Mouse (Mus musculus): ENCODE measurements at regions not wholly inside any gene's neighbourhood (a gene's known extent, or its start where the extent isn't known, plus 50 kb on each side); places are given as distances from the start of the nearest gene placed in this dataset.

DNA sequence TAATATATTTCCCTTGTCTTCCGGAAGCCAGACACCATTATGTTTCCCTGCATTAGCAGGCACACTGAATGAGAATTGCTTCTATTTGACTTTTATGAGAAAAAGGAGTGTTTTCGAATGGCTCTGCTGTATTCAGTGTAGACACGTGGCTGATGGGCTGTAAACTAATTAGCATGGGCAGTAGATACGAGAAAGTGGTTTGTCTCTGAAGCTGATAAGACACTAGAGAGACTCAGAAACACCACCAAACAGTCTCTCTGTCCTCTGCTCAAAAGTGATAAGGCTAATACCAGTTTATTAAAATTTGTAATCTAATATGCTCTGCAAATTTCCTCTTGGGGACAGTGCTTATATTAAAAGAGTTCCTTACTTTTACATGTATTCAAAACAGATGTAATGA, 205.3 kb upstream of the Tusc1 start:
- ATAC-seq (ENCODE audit: low FRiP score, low TSS enrichment) = no peak
- no peaks in the 10 kb centered on the region for H3K27me3 ChIP-seq (ENCODE audit: insufficient read depth, low read length)
- no peaks in the 10 kb centered on the region; the same call in 1 of the 2 replicates for H3K9me3 ChIP-seq (ENCODE audit: low read length)
- H3K4me2 ChIP-seq (replicated peaks; ENCODE audit: low read depth, low read length) = no peak overlapping the region
- no peaks in the 10 kb centered on the region for H3K36me3 ChIP-seq (ENCODE audit: insufficient read depth, low read length)
- H3K4me1 ChIP-seq (ENCODE audit: insufficient read depth, low read length) = no peaks in the 10 kb centered on the region
- H3K27ac ChIP-seq (ENCODE audit: low read length) = no peak overlapping the region
- H3K4me3 ChIP-seq (ENCODE audit: low read length) = no peak overlapping the region
- 12% methylated on average over 4 of the region's 4 CpGs for WGBS
- no peak overlapping the region for H3K9ac ChIP-seq (replicated peaks; ENCODE audit: low read length)

GRCm38 (mm10) chr4:93527382-93527781, 192.1 kb upstream of the Tusc1 start:
- no peak overlapping the region for H3K4me2 ChIP-seq (replicated peaks; ENCODE audit: low read depth, low read length)
- no peak overlapping the region for H3K27ac ChIP-seq (ENCODE audit: low read length)
- ATAC-seq (ENCODE audit: low FRiP score, low TSS enrichment) = no peak
- no peaks in the 10 kb centered on the region for H3K36me3 ChIP-seq (ENCODE audit: insufficient read depth, low read length)
- H3K9me3 ChIP-seq (ENCODE audit: low read length) = no peaks in the 10 kb centered on the region
- no peaks in the 10 kb centered on the region for H3K4me1 ChIP-seq (ENCODE audit: insufficient read depth, low read length)
- no peaks in the 10 kb centered on the region for H3K27me3 ChIP-seq (ENCODE audit: insufficient read depth, low read length)
- no peak overlapping the region for H3K4me3 ChIP-seq (ENCODE audit: low read length)
- 57% methylated on average over 2 of the region's 2 CpGs for WGBS
- H3K9ac ChIP-seq (replicated peaks; ENCODE audit: low read length) = no peak overlapping the region

- ATAC-seq (ENCODE audit: low FRiP score, low TSS enrichment) = no peak
- Histone ChIP-seq H3K4me3 (ENCODE audit: low read length) (no peak overlapping the region), H3K9ac (replicated peaks; ENCODE audit: low read length) (no peak overlapping the region), H3K4me2 (replicated peaks; ENCODE audit: low read depth, low read length) (no peak overlapping the region), H3K36me3 (ENCODE audit: insufficient read depth, low read length) (no peaks in the 10 kb centered on the region), H3K27me3 (ENCODE audit: insufficient read depth, low read length) (no peaks in the 10 kb centered on the region), H3K9me3 (ENCODE audit: low read length) (no peaks in the 10 kb centered on the region), H3K4me1 (ENCODE audit: insufficient read depth, low read length) (no peaks in the 10 kb centered on the region), H3K27ac (ENCODE audit: low read length) (no peak overlapping the region)
- 83% methylated on average over 5 of the region's 5 CpGs for WGBS
These were observed 185.3 kb upstream of the Tusc1 start for GRCm38 (mm10) chr4:93520454-93521100.

DNA sequence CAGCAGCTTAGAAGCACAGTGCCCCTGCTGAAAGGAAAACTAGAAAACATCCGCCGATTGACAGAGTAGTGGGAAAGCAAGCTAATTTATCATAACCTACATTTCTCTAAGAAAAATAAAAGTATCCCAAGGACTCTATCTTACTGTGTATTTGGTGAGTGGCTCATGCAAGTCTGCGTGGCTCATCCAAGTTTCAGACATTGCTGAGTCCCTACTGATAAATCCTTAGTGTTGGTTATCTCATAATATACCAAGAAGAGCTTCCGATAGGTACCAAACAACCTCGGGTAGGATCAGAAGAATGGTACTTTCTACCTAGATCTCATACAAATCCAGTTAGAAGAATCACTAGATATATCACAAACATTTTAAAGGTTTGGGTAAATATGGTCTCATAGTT, 183.6 kb upstream of the Tusc1 start:
- Histone ChIP-seq H3K36me3 (ENCODE audit: insufficient read depth, low read length) (no peaks in the 10 kb centered on the region), H3K9me3 (ENCODE audit: low read length) (no peaks in the 10 kb centered on the region), H3K27ac (ENCODE audit: low read length) (no peak overlapping the region), H3K4me1 (ENCODE audit: insufficient read depth, low read length) (no peaks in the 10 kb centered on the region), H3K4me3 (ENCODE audit: low read length) (no peak overlapping the region), H3K4me2 (replicated peaks; ENCODE audit: low read depth, low read length) (no peak overlapping the region), H3K27me3 (ENCODE audit: insufficient read depth, low read length) (no peaks in the 10 kb centered on the region), H3K9ac (replicated peaks; ENCODE audit: low read length) (no peak overlapping the region)
- ATAC-seq (ENCODE audit: low FRiP score, low TSS enrichment) = no peak
- 93% methylated on average over 5 of the region's 5 CpGs for WGBS

GRCm38 (mm10) chr4:93510771-93511170, 175.5 kb upstream of the Tusc1 start:
- H3K4me1 ChIP-seq (ENCODE audit: insufficient read depth, low read length) = no peaks in the 10 kb centered on the region
- WGBS = 50% methylated on average over 1 of the region's 1 CpGs
- no peaks in the 10 kb centered on the region for H3K36me3 ChIP-seq (ENCODE audit: insufficient read depth, low read length)
- H3K27ac ChIP-seq (ENCODE audit: low read length) = no peak overlapping the region
- H3K4me3 ChIP-seq (ENCODE audit: low read length) = no peak overlapping the region
- no peaks in the 10 kb centered on the region for H3K27me3 ChIP-seq (ENCODE audit: insufficient read depth, low read length)
- H3K4me2 ChIP-seq (replicated peaks; ENCODE audit: low read depth, low read length) = no peak overlapping the region
- ATAC-seq (ENCODE audit: low FRiP score, low TSS enrichment) = no peak
- no peaks in the 10 kb centered on the region for H3K9me3 ChIP-seq (ENCODE audit: low read length)
- no peak overlapping the region for H3K9ac ChIP-seq (replicated peaks; ENCODE audit: low read length)

- WGBS = 79% methylated on average over 2 of the region's 2 CpGs
- H3K9me3 ChIP-seq (ENCODE audit: low read length) = no peaks in the 10 kb centered on the region
- H3K4me2 ChIP-seq (replicated peaks; ENCODE audit: low read depth, low read length) = no peak overlapping the region
- H3K4me1 ChIP-seq (ENCODE audit: insufficient read depth, low read length) = no peaks in the 10 kb centered on the region
- no peak overlapping the region for H3K4me3 ChIP-seq (ENCODE audit: low read length)
- no peak for ATAC-seq (ENCODE audit: low FRiP score, low TSS enrichment)
- H3K36me3 ChIP-seq (ENCODE audit: insufficient read depth, low read length) = no peaks in the 10 kb centered on the region
- no peak overlapping the region for H3K9ac ChIP-seq (replicated peaks; ENCODE audit: low read length)
- H3K27me3 ChIP-seq (ENCODE audit: insufficient read depth, low read length) = no peaks in the 10 kb centered on the region
- H3K27ac ChIP-seq (ENCODE audit: low read length) = no peak overlapping the region
These were observed 161.6 kb upstream of the Tusc1 start for GRCm38 (mm10) chr4:93496871-93497270.

GRCm38 (mm10) chr4:93494319-93494718, 159.0 kb upstream of the Tusc1 start:
- no peaks in the 10 kb centered on the region for H3K27me3 ChIP-seq (ENCODE audit: insufficient read depth, low read length)
- H3K27ac ChIP-seq (ENCODE audit: low read length) = no peak overlapping the region
- no peak overlapping the region for H3K9ac ChIP-seq (replicated peaks; ENCODE audit: low read length)
- H3K4me3 ChIP-seq (ENCODE audit: low read length) = no peak overlapping the region
- no peak overlapping the region for H3K4me2 ChIP-seq (replicated peaks; ENCODE audit: low read depth, low read length)
- WGBS = 91% methylated on average over 4 of the region's 4 CpGs
- H3K4me1 ChIP-seq (ENCODE audit: insufficient read depth, low read length) = no peaks in the 10 kb centered on the region
- ATAC-seq (ENCODE audit: low FRiP score, low TSS enrichment) = no peak
- H3K9me3 ChIP-seq (ENCODE audit: low read length) = no peaks in the 10 kb centered on the region
- H3K36me3 ChIP-seq (ENCODE audit: insufficient read depth, low read length) = no peaks in the 10 kb centered on the region

DNA sequence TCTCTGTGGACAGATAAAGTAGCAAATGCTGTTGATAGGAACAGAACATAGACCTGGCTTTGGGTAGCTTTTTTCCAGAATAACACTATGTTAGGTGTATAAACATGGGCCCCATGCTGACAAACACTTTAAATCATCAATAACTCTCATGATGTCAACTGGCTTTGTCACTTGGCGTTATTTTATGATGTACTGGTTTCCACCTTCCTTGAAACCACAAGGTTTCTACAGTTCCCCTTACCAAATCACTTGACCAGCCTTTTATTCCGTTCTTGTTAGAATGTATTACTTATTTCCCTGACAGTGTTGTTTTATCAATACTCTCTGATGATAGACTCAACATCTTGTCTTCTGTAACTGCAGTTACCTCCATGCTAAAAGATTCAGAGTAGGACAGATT, 158.6 kb upstream of the Tusc1 start:
- WGBS = 80% methylated on average over 2 of the region's 2 CpGs

DNA sequence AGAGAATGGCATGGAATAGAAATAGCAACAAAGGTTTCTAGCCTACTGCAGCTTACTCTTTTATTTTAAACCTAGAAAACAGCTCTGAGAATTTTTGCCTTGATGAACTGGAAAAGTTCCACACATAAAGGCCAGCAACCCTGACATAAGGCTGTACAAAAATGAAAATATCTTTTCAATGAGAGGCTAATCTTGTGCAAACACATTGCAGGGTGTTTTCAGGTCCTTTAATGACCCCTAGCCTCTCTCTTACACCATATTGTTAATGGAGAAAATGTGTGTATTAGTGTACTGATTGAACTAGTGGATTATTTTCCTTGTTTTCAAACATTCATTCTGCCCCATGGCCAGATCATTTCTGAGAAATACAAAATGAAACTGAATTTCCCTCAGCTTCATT, 158.0 kb upstream of the Tusc1 start:
- Histone ChIP-seq H3K27ac (ENCODE audit: low read length) (no peak overlapping the region), H3K4me2 (replicated peaks; ENCODE audit: low read depth, low read length) (no peak overlapping the region), H3K9me3 (ENCODE audit: low read length) (no peaks in the 10 kb centered on the region), H3K9ac (replicated peaks; ENCODE audit: low read length) (no peak overlapping the region), H3K4me1 (ENCODE audit: insufficient read depth, low read length) (no peaks in the 10 kb centered on the region), H3K4me3 (ENCODE audit: low read length) (no peak overlapping the region), H3K27me3 (ENCODE audit: insufficient read depth, low read length) (no peaks in the 10 kb centered on the region), H3K36me3 (ENCODE audit: insufficient read depth, low read length) (no peaks in the 10 kb centered on the region)
- no peak for ATAC-seq (ENCODE audit: low FRiP score, low TSS enrichment)

More for the DNA sequence above, 158.6 kb upstream of the Tusc1 start:
- Histone ChIP-seq H3K4me1 (ENCODE audit: insufficient read depth, low read length) (no peaks in the 10 kb centered on the region), H3K4me2 (replicated peaks; ENCODE audit: low read depth, low read length) (no peak overlapping the region), H3K27me3 (ENCODE audit: insufficient read depth, low read length) (no peaks in the 10 kb centered on the region), H3K27ac (ENCODE audit: low read length) (no peak overlapping the region), H3K4me3 (ENCODE audit: low read length) (no peak overlapping the region), H3K36me3 (ENCODE audit: insufficient read depth, low read length) (no peaks in the 10 kb centered on the region), H3K9me3 (ENCODE audit: low read length) (no peaks in the 10 kb centered on the region), H3K9ac (replicated peaks; ENCODE audit: low read length) (no peak overlapping the region)
- no peak for ATAC-seq (ENCODE audit: low FRiP score, low TSS enrichment)

DNA sequence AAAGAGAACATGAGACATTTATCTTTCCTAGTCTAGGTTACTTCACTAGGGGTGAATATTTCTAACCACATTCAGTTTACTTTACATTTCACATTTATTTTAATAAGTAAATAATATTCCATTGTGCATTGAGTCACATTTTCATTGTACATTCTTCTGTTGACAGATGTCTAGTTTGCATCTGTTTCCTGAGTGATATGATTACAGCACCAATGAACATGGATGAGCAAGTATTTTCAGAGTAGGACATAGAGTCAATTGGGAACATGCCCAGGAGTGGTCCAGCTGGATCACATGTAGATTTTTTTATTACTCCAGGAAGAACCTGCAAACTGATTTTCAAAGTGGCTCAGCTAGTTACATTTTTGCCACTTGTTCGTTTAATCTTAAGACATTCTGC, 153.3 kb upstream of the Tusc1 start:
- H3K9me3 ChIP-seq (ENCODE audit: low read length) = no peaks in the 10 kb centered on the region
- no peak for ATAC-seq (ENCODE audit: low FRiP score, low TSS enrichment)
- H3K9ac ChIP-seq (replicated peaks; ENCODE audit: low read length) = no peak overlapping the region
- H3K27ac ChIP-seq (ENCODE audit: low read length) = no peak overlapping the region
- WGBS = 77% methylated on average over 1 of the region's 1 CpGs
- no peaks in the 10 kb centered on the region for H3K27me3 ChIP-seq (ENCODE audit: insufficient read depth, low read length)
- no peaks in the 10 kb centered on the region for H3K36me3 ChIP-seq (ENCODE audit: insufficient read depth, low read length)
- H3K4me3 ChIP-seq (ENCODE audit: low read length) = no peak overlapping the region
- H3K4me2 ChIP-seq (replicated peaks; ENCODE audit: low read depth, low read length) = no peak overlapping the region
- no peaks in the 10 kb centered on the region for H3K4me1 ChIP-seq (ENCODE audit: insufficient read depth, low read length)
